Comparison of ENCODE assay signal across 19 mouse cellular contexts in genomic region chr11:38715697-38716096, GRCm38 (mm10).
A peak's percentile ranks its signal among the peaks of the same experiment; 100 is the strongest.
DNase-seq lines count a peak whose midpoint lies in the region; ATAC-seq lines count a peak whose summit lies in the region.
"Had no signal": no experiment of that assay in that cellular context is flagged by ENCODE, and none has a peak within 500 bp of the region (broad histone marks: within the 10 kb centered on the region; RNA-seq: fewer than 3 reads in every experiment).

No protein-coding gene starts in this region.

- no peaks in the 10 kb centered on the region for H3K9me3 ChIP-seq in forebrain, embryonic 14.5 days (replicated peaks; ENCODE audit: control insufficient read depth, low read length)
- H3K9me3 ChIP-seq in forebrain, embryonic 11.5 days (ENCODE audit: control insufficient read depth, low read length): no peaks in the 10 kb centered on the region
- no peaks in the 10 kb centered on the region for H3K9me3 ChIP-seq in hindbrain, embryonic 10.5 days
- H3K9me3 ChIP-seq: embryonic facial prominence, embryonic 12.5 days; G1E; heart, embryonic 12.5 days; hindbrain, embryonic 15.5 days had no signal

- H3K4me3 ChIP-seq in forebrain, embryonic 14.5 days (ENCODE audit: low read depth, low read length): no peak overlapping the region
- no peak overlapping the region for H3K4me3 ChIP-seq in forebrain, embryonic 11.5 days (ENCODE audit: low read depth, low read length)
- no peak overlapping the region for H3K4me3 ChIP-seq in hindbrain, embryonic 10.5 days
- H3K4me3 ChIP-seq: embryonic facial prominence, embryonic 12.5 days; heart, embryonic 12.5 days; hindbrain, embryonic 15.5 days had no signal

- WGBS in forebrain, embryonic 14.5 days: 75% methylated on average over 3 of the region's 3 CpGs
- 83% methylated on average over 3 of the region's 3 CpGs for WGBS in forebrain, embryonic 11.5 days
- 84% methylated on average over 3 of the region's 3 CpGs for WGBS in hindbrain, embryonic 10.5 days

- ATAC-seq in forebrain, embryonic 14.5 days: no peak
- no peak for ATAC-seq in forebrain, embryonic 11.5 days (replicated peaks; ENCODE audit: low FRiP score)
- peak; percentile 65; the same call in 1 of the 2 replicates for ATAC-seq in frontal cortex, adult (ENCODE audit: low TSS enrichment)
- ATAC-seq: CD4-positive, CD25-positive, alpha-beta regulatory T cell, adult 4 months had no signal

- no peak overlapping the region for H3K4me2 ChIP-seq in forebrain, embryonic 14.5 days (ENCODE audit: low read length)
- H3K4me2 ChIP-seq in forebrain, embryonic 11.5 days (ENCODE audit: low read depth, low read length, severe bottlenecking): no peak overlapping the region
- H3K4me2 ChIP-seq: embryonic facial prominence, embryonic 12.5 days; heart, embryonic 12.5 days; hindbrain, embryonic 15.5 days had no signal

- no peaks in the 10 kb centered on the region for H3K4me1 ChIP-seq in forebrain, embryonic 14.5 days (ENCODE audit: control insufficient read depth, insufficient read depth, low read length)
- H3K4me1 ChIP-seq in forebrain, embryonic 11.5 days (replicated peaks; ENCODE audit: control insufficient read depth, insufficient read depth, low read length): no peaks in the 10 kb centered on the region
- H3K4me1 ChIP-seq in hindbrain, embryonic 10.5 days (replicated peaks): no peaks in the 10 kb centered on the region
- H3K4me1 ChIP-seq: embryonic facial prominence, embryonic 12.5 days; heart, embryonic 12.5 days; hindbrain, embryonic 15.5 days had no signal

- no peak overlapping the region for H3K27ac ChIP-seq in forebrain, embryonic 14.5 days (ENCODE audit: low read depth, low read length)
- no peak overlapping the region for H3K27ac ChIP-seq in forebrain, embryonic 11.5 days (ENCODE audit: low read depth, low read length)
- H3K27ac ChIP-seq in hindbrain, embryonic 10.5 days: no peak overlapping the region
- H3K27ac ChIP-seq: embryonic facial prominence, embryonic 12.5 days; hindbrain, embryonic 15.5 days had no signal

- no peaks in the 10 kb centered on the region for H3K27me3 ChIP-seq in forebrain, embryonic 14.5 days (replicated peaks; ENCODE audit: control insufficient read depth, insufficient read depth, low read length)
- H3K27me3 ChIP-seq in forebrain, embryonic 11.5 days (ENCODE audit: control insufficient read depth, insufficient read depth, low read length): no peaks in the 10 kb centered on the region
- H3K27me3 ChIP-seq in hindbrain, embryonic 10.5 days (ENCODE audit: insufficient read depth, poor library complexity, severe bottlenecking): no peaks in the 10 kb centered on the region
- H3K27me3 ChIP-seq: embryonic facial prominence, embryonic 12.5 days; heart, embryonic 12.5 days; hindbrain, embryonic 15.5 days had no signal

- no peaks in the 10 kb centered on the region for H3K36me3 ChIP-seq in forebrain, embryonic 14.5 days (ENCODE audit: control insufficient read depth, insufficient read depth, low read length)
- H3K36me3 ChIP-seq in forebrain, embryonic 11.5 days (ENCODE audit: control insufficient read depth, insufficient read depth, low read length): no peaks in the 10 kb centered on the region
- no peaks in the 10 kb centered on the region for H3K36me3 ChIP-seq in hindbrain, embryonic 10.5 days
- H3K36me3 ChIP-seq: embryonic facial prominence, embryonic 12.5 days; G1E; heart, embryonic 12.5 days; hindbrain, embryonic 15.5 days had no signal

- peak; percentile 13 for DNase-seq in forebrain, embryonic 14.5 days (ENCODE audit: low spot score)
- no peak for DNase-seq in forebrain, embryonic 11.5 days (ENCODE audit: low spot score)
- no peak for DNase-seq in frontal cortex, adult 2 months (ENCODE audit: extremely low spot score in 1 of 2, low spot score in 1 of 2)
- peak; percentile 42 for DNase-seq in brain, adult 2 months (ENCODE audit: low read depth, low spot score)
- peak; percentile 55 for DNase-seq in layer of hippocampus, adult 9-11 months
- DNase-seq in hindbrain, embryonic 10.5 days (ENCODE audit: low spot score): no peak
- DNase-seq: adrenal gland, adult 8-10 months; adrenal gland, postnatal 36 days; B cell, adult 2 months; cerebellum, adult 11-12 months; cerebellum, adult 9-10 months; cerebellum, postnatal 25 days; gastrocnemius, postnatal 25 days had no signal

- no peak overlapping the region for H3K9ac ChIP-seq in forebrain, embryonic 14.5 days (ENCODE audit: low read length)
- no peak overlapping the region for H3K9ac ChIP-seq in forebrain, embryonic 11.5 days (ENCODE audit: low read length)
- H3K9ac ChIP-seq: embryonic facial prominence, embryonic 12.5 days; heart, embryonic 12.5 days; hindbrain, embryonic 15.5 days had no signal

Comparison
In these comparisons a context has a peak if more than half of its experiments do, and no peak if none do; other contexts are left out.
1. DNase-seq: peak in forebrain, embryonic 14.5 days (single experiment), brain, adult 2 months (single experiment) and layer of hippocampus, adult 9-11 months (single experiment); none in forebrain, embryonic 11.5 days (single experiment), frontal cortex, adult 2 months (0 of 2) and hindbrain, embryonic 10.5 days (single experiment).